Mouse (Mus musculus) G1E-ER4 (cell line): ENCODE measurements around the gene Hspb11. TPM values are rescaled to one million over a fixed set of nuclear protein-coding genes. Genes with fewer than 3 reads are reported as not detected.

Source experiments
- GATA1 ChIP-seq: IDR thresholded peaks from one replicate; pipeline ENCODE4 v1.8.0; 2012; ENCODE audit warnings: low read length, inconsistent platforms
- polyA plus RNA-seq: library from polyadenylated mRNA; stranded (reverse); fragments of >175 nt; gene quantifications from 2 replicates; pipeline ENCODE4 v1.2.3, GENCODE M21; 2012

Gene Hspb11
- polyA plus RNA-seq, 1 experiment, result 9.6 TPM

DNA sequence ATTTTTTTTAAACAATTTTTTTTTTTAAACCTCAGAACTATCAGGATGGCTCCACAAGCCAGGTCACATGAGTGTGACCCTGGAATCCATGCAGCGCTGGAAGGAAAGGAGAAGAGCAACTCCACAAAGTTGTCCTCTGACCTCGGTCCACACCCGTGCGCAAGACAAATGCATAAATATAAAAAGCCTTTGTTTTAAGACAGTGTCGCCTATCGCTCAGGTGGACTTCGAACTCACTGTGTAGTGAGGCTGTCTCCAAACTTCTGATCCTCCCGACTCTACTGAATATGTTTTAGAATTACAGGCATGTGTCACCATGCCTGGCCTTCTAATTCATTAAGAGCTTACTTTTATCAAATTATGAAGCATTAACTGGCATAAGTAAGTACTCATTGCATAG, 75.1 kb downstream of the Hspb11 start:
- TF ChIP-seq GATA1, result no peak

Other genes with a start within 250 kb of the Hspb11 start
- 52.5 and 69.3 TPM in 2 replicates for gene Mrpl37, start 186.7 kb upstream of the Hspb11 start, polyA plus RNA-seq
- 7.3 and 8.7 TPM in 2 replicates for gene Cyb5rl, start 186.6 kb upstream of the Hspb11 start, polyA plus RNA-seq
- not detected in 2 replicates for gene Cdcp2, start 156.7 kb upstream of the Hspb11 start, polyA plus RNA-seq
- gene Tmem59, start 75.2 kb upstream of the Hspb11 start, polyA plus RNA-seq, result 108 and 158 TPM in 2 replicates
- 11.8 and 22.3 TPM in 2 replicates for gene Tceanc2, start 74.5 kb upstream of the Hspb11 start, polyA plus RNA-seq
- not detected in 2 replicates for gene Ldlrad1, start 44.4 kb upstream of the Hspb11 start, polyA plus RNA-seq
- gene Lrrc42, start 61 bp upstream of the Hspb11 start, polyA plus RNA-seq, result 12.4 and 14.1 TPM in 2 replicates
- gene Dio1, start 53.6 kb downstream of the Hspb11 start, polyA plus RNA-seq, result not detected in 2 replicates
- 10.5 and 15.8 TPM in 2 replicates for gene Yipf1, start 60.8 kb downstream of the Hspb11 start, polyA plus RNA-seq
- gene Ndc1, start 114.2 kb downstream of the Hspb11 start, polyA plus RNA-seq, result 9.3 and 12.9 TPM in 2 replicates
- gene Glis1, start 181.0 kb downstream of the Hspb11 start, polyA plus RNA-seq, result 1.1 and 1.2 TPM in 2 replicates